Mouse (Mus musculus) heart, adult 2 months (tissue): ENCODE results near the gene Rnf39. TPM values are rescaled to one million over a fixed set of nuclear protein-coding genes. Genes with fewer than 3 reads are reported as not detected.
A peak's percentile ranks its signal among the peaks of the same experiment; 100 is the strongest.

Source experiments
- DNase-seq, 2 experiments: peaks; one replicate each; pipeline ENCODE4 v3.0.0; 2021
- H3K27ac ChIP-seq: fragments of 200-600 bp; 2 replicates; pipeline ENCODE4 v1.8.1; 2022
- H3K27me3 ChIP-seq: fragments of 200-500 bp; 2 replicates; pipeline ENCODE4 v1.6.1; 2012; ENCODE audit warnings: mild to moderate bottlenecking, low read length, inconsistent platforms, mixed read lengths; ENCODE audit not compliant: control insufficient read depth, insufficient read depth
- H3K36me3 ChIP-seq: fragments of 200-500 bp; 2 replicates; pipeline ENCODE4 v1.6.1; 2012; ENCODE audit warnings: low read length, inconsistent platforms; ENCODE audit not compliant: control insufficient read depth, insufficient read depth
- H3K4me1 ChIP-seq: fragments of 200-500 bp; 2 replicates; pipeline ENCODE4 v1.6.1; 2011; ENCODE audit warnings: low read length; ENCODE audit not compliant: control insufficient read depth, insufficient read depth
- H3K4me3 ChIP-seq: fragments of 200-600 bp; 2 replicates; pipeline ENCODE4 v1.8.1; 2022
- H3K79me2 ChIP-seq: fragments of 200-500 bp; replicated peaks from 2 replicates; pipeline ENCODE4 v1.6.1; 2012; ENCODE audit warnings: mild to moderate bottlenecking, inconsistent platforms, low read length, moderate library complexity, mixed read lengths; ENCODE audit not compliant: control insufficient read depth, insufficient read depth
- H3K9ac ChIP-seq: fragments of 200-500 bp; 2 replicates; pipeline ENCODE4 v1.6.1; 2012; ENCODE audit warnings: low read depth, mild to moderate bottlenecking, control low read depth, inconsistent platforms, low read length, mixed read lengths
- CTCF ChIP-seq: fragments of 200-600 bp; IDR thresholded peaks from 2 replicates; pipeline ENCODE4 v1.8.1; 2022; ENCODE audit warnings: antibody characterized with exemption, mild to moderate bottlenecking, moderate library complexity
- EP300 ChIP-seq: fragments of 200-500 bp; IDR thresholded peaks from 2 replicates; pipeline ENCODE4 v1.6.1; 2011; ENCODE audit warnings: low read depth, low read length, control low read depth; ENCODE audit not compliant: insufficient read depth
- POLR2A ChIP-seq: fragments of 200-500 bp; IDR thresholded peaks from 2 replicates; pipeline ENCODE4 v1.6.1; 2011; ENCODE audit warnings: mild to moderate bottlenecking, low read depth, low read length, control low read depth; ENCODE audit not compliant: insufficient read depth
- WGBS: fragments of 180-500 bp; shearing (Covaris S2); methylation state at CpG from one replicate; pipeline ENCODE4 v1.1.7; 2018; 5-methylcytosine and 5-hydroxymethylcytosine counted together
- intact Hi-C: fragments of 180-260 bp; cut with DNase I; formaldehyde crosslinking; loops from one replicate; pipeline ENCODE4 v1.15.1; 2025
- polyA plus RNA-seq: library from polyadenylated mRNA; depleted of rRNA; stranded (reverse); fragments of >200 nt; gene quantifications from 2 replicates; pipeline ENCODE4 v1.2.3, GENCODE M21; 2012
- total RNA-seq, 2 experiments: library from RNA; stranded (reverse); gene quantifications; 2 replicates each; pipeline ENCODE4 v1.2.3; 2021

Gene Rnf39
- total and polyA plus RNA-seq, 3 experiments, result 0.77 to 1.00 (median 0.81) TPM

GRCm38 (mm10) chr17:36950981-36951947 is 8.5 kb downstream of the Rnf39 start, which contains the start of gene Ppp1r11:
Gene Ppp1r11, minus strand, starts transcription at chr17:36951741.
- peak within 1 kb of the TSS; percentile 84 for H3K4me3 ChIP-seq
- peaks cover 2% of the 10 kb centered on the region for H3K4me1 ChIP-seq
- peak within 1 kb of the TSS; percentile 56 for H3K9ac ChIP-seq
- H3K79me2 ChIP-seq, result no peaks in the 10 kb centered on the region
- intact Hi-C loops, result no loop called here
- no peaks in the 10 kb centered on the region for H3K27me3 ChIP-seq
- WGBS, result 2% methylated on average over 36 of the region's 36 CpGs
- TF ChIP-seq EP300 (peak; percentile 89), POLR2A (peak; percentile 90), CTCF (no peak)
- peak; percentile 93 to 96 for DNase-seq
- H3K27ac ChIP-seq, result peak within 1 kb of the TSS; percentile 88
- H3K36me3 ChIP-seq, result peaks cover 2% of the 10 kb centered on the region; the same call in 1 of the 2 replicates

- Histone ChIP-seq H3K27ac (no peak overlapping the region), H3K79me2 (no peaks in the 10 kb centered on the region), H3K9ac (no peak overlapping the region), H3K4me1 (peaks cover 2% of the 10 kb centered on the region), H3K36me3 (peaks cover 2% of the 10 kb centered on the region; the same call in 1 of the 2 replicates), H3K27me3 (no peaks in the 10 kb centered on the region), H3K4me3 (no peak overlapping the region)
- TF ChIP-seq POLR2A (no peak), CTCF (no peak), EP300 (no peak)
- intact Hi-C loops, result no loop called here
- DNase-seq, result no peak
- 94% methylated on average over 2 of the region's 2 CpGs for WGBS
Measured at GRCm38 (mm10) chr17:36952631-36953030, 9.9 kb downstream of the Rnf39 start.

GRCm38 (mm10) chr17:36953062-36953461 is 10.3 kb downstream of the Rnf39 start:
- DNase-seq, result no peak
- 86% methylated on average over 1 of the region's 1 CpGs for WGBS
- Histone ChIP-seq H3K4me1 (peaks cover 2% of the 10 kb centered on the region), H3K27ac (no peak overlapping the region), H3K79me2 (no peaks in the 10 kb centered on the region), H3K4me3 (no peak overlapping the region), H3K27me3 (no peaks in the 10 kb centered on the region), H3K36me3 (peaks cover 2% of the 10 kb centered on the region; the same call in 1 of the 2 replicates), H3K9ac (no peak overlapping the region)
- TF ChIP-seq EP300, result no peak
- TF ChIP-seq CTCF, result no peak
- TF ChIP-seq POLR2A, result no peak
- intact Hi-C loops, result no loop called here

- Histone ChIP-seq H3K27me3 (no peaks in the 10 kb centered on the region), H3K79me2 (no peaks in the 10 kb centered on the region), H3K36me3 (peaks cover 2% of the 10 kb centered on the region), H3K4me1 (peaks cover 3% of the 10 kb centered on the region), H3K4me3 (peak within 1 kb of the TSS; percentile 73), H3K9ac (peak within 1 kb of the TSS; percentile 87), H3K27ac (peak within 1 kb of the TSS; percentile 83)
- peak; percentile 85 for TF ChIP-seq POLR2A
- peak; percentile 89; the same call in 1 of the 2 replicates for TF ChIP-seq EP300
- TF ChIP-seq CTCF, result 0 out of 2 replicates have a peak, but pooled peaks have one; percentile 10
- WGBS, result under 1% methylated on average over 46 of the region's 46 CpGs
- intact Hi-C loops, result loop anchor here (2.0 kb wide), 3 partner anchors 43 to 121 kb away; partner anchors contain the start of gene Trim26
- peak; percentile 94 to 96 for DNase-seq
Measured at GRCm38 (mm10) chr17:36957999-36958743, 15.5 kb downstream of the Rnf39 start, which contains the start of the genes Znrd1 and Znrd1as. Gene Znrd1, minus strand, starts transcription at chr17:36958559. Gene Znrd1as, plus strand, starts transcription at chr17:36958592.

- no peaks in the 10 kb centered on the region for H3K27me3 ChIP-seq
- H3K9ac ChIP-seq, result peak overlapping the region; percentile 87
- no peak for DNase-seq
- peak overlapping the region; percentile 73 for H3K4me3 ChIP-seq
- WGBS, result 7% methylated on average over 12 of the region's 12 CpGs
- H3K4me1 ChIP-seq, result peaks cover 3% of the 10 kb centered on the region
- peak overlapping the region; percentile 83 for H3K27ac ChIP-seq
- no peak for TF ChIP-seq EP300
- no peak for TF ChIP-seq CTCF
- no peak for TF ChIP-seq POLR2A
- intact Hi-C loops, result loop anchor here (2.0 kb wide), 3 partner anchors 44 to 122 kb away; partner anchors contain the start of gene Trim26
- peaks cover 2% of the 10 kb centered on the region for H3K36me3 ChIP-seq
- no peaks in the 10 kb centered on the region for H3K79me2 ChIP-seq
Measured at GRCm38 (mm10) chr17:36958884-36959283, 16.2 kb downstream of the Rnf39 start.
